Mouse (Mus musculus) MEL (cell line): Measurements from ENCODE around the gene Elobl. TPM values are rescaled to one million over a fixed set of nuclear protein-coding genes. Genes with fewer than 3 reads are reported as not detected.

ENCODE experiments used
- DNase-seq: peaks from one replicate; pipeline ENCODE4 v3.0.0; 2011; ENCODE audit warnings: low read depth, low spot score
- H3K27ac ChIP-seq: 2 replicates; pipeline ENCODE4 v1.5.1; 2012; ENCODE audit warnings: low read depth, mild to moderate bottlenecking, control low read depth, low read length, moderate library complexity; ENCODE audit not compliant: control insufficient read depth
- H3K27me3 ChIP-seq, 2 experiments: fragments of 150-350 bp in 1 of 2; sonication (generic) in 1 of 2; 2 replicates each; pipeline ENCODE4 v1.6.1; 2012; ENCODE audit warnings: low read length in 2 of 2, mild to moderate bottlenecking in 2 of 2, improper control_type of control experiment in 1 of 2, moderate library complexity in 1 of 2; ENCODE audit not compliant: insufficient read depth in 2 of 2, control insufficient read depth in 1 of 2
- H3K36me3 ChIP-seq, 2 experiments: 2 replicates each; pipeline ENCODE4 v1.6.1; 2012 to 2014; ENCODE audit warnings: low read length in 2 of 2, improper control_type of control experiment in 1 of 2, inconsistent platforms in 1 of 2, mild to moderate bottlenecking in 1 of 2; ENCODE audit not compliant: insufficient read depth in 2 of 2, control insufficient read depth in 1 of 2
- H3K4me1 ChIP-seq, 2 experiments: fragments of 150-350 bp in 1 of 2; sonication (generic) in 1 of 2; 2 replicates each; pipeline ENCODE4 v1.6.1; 2012; ENCODE audit warnings: low read length in 2 of 2, improper control_type of control experiment in 1 of 2, mild to moderate bottlenecking in 1 of 2; ENCODE audit not compliant: insufficient read depth in 2 of 2, control insufficient read depth in 1 of 2
- H3K4me3 ChIP-seq, 2 experiments: fragments of 150-350 bp in 1 of 2; sonication (generic) in 1 of 2; 2 replicates each; pipeline ENCODE4 v1.5.1; 2012; ENCODE audit warnings: low read depth in 2 of 2, low read length in 2 of 2, mild to moderate bottlenecking in 2 of 2, moderate library complexity in 2 of 2, control low read depth in 1 of 2, improper control_type of control experiment in 1 of 2; ENCODE audit not compliant: control insufficient read depth in 1 of 2, insufficient read depth in 1 of 2
- H3K79me2 ChIP-seq: 2 replicates; pipeline ENCODE4 v1.6.1; 2012; ENCODE audit warnings: mild to moderate bottlenecking, low read length, moderate library complexity; ENCODE audit not compliant: control insufficient read depth, poor library complexity, insufficient read depth
- H3K9ac ChIP-seq: 2 replicates; pipeline ENCODE4 v1.6.1; 2012; ENCODE audit warnings: low read depth, mild to moderate bottlenecking, control low read depth, low read length, moderate library complexity; ENCODE audit not compliant: control insufficient read depth, poor library complexity, severe bottlenecking
- H3K9me3 ChIP-seq: fragments of 150-350 bp; sonication (generic); replicated peaks from 2 replicates; pipeline ENCODE4 v1.6.1; 2012; ENCODE audit warnings: mild to moderate bottlenecking, low read length, improper control_type of control experiment, moderate library complexity; ENCODE audit not compliant: insufficient read depth
- CTCF ChIP-seq, 3 experiments: IDR thresholded peaks in 2 of 3; conservative IDR thresholded peaks in 1 of 3; 2 replicates each; pipeline ENCODE4 v1.5.1; 2011 to 2012; ENCODE audit warnings: low read length in 3 of 3, low read depth in 2 of 3, mild to moderate bottlenecking in 2 of 3, improper control_type of control experiment in 1 of 3, inconsistent platforms in 1 of 3, mixed read lengths in 1 of 3, moderate library complexity in 1 of 3; ENCODE audit not compliant: control insufficient read depth in 1 of 3, insufficient read depth in 1 of 3, poor library complexity in 1 of 3, severe bottlenecking in 1 of 3
- ETS1 ChIP-seq: IDR thresholded peaks from 2 replicates; pipeline ENCODE4 v1.6.1; 2012; ENCODE audit warnings: low read depth, mild to moderate bottlenecking, inconsistent platforms, low read length, improper control_type of control experiment, moderate library complexity
- GATA1 ChIP-seq: IDR thresholded peaks from 2 replicates; pipeline ENCODE4 v1.6.1; 2011; ENCODE audit warnings: low read depth, low read length, improper control_type of control experiment
- JUND ChIP-seq: IDR thresholded peaks from 2 replicates; pipeline ENCODE4 v1.6.1; 2011; ENCODE audit warnings: low read depth, mild to moderate bottlenecking, improper control_type of control experiment, low read length
- MYB ChIP-seq: IDR thresholded peaks from 2 replicates; pipeline ENCODE4 v1.6.1; 2011; ENCODE audit warnings: mild to moderate bottlenecking, low read depth, low read length, improper control_type of control experiment
- NRF1 ChIP-seq: IDR thresholded peaks from 2 replicates; pipeline ENCODE4 v1.6.1; 2014; ENCODE audit warnings: low read depth, mild to moderate bottlenecking, inconsistent platforms, low read length, improper control_type of control experiment, moderate library complexity; ENCODE audit not compliant: poor library complexity, insufficient read depth, severe bottlenecking
- POLR2A ChIP-seq, 2 experiments: IDR thresholded peaks; 2 replicates each; pipeline ENCODE4 v1.6.1; 2011 to 2012; ENCODE audit warnings: low read length in 2 of 2, mild to moderate bottlenecking in 2 of 2, control low read depth in 1 of 2, improper control_type of control experiment in 1 of 2, low read depth in 1 of 2, moderate library complexity in 1 of 2; ENCODE audit not compliant: control insufficient read depth in 1 of 2, insufficient read depth in 1 of 2, poor library complexity in 1 of 2
- SIN3A ChIP-seq: IDR thresholded peaks from 2 replicates; pipeline ENCODE4 v1.6.1; 2012; ENCODE audit warnings: low read length, improper control_type of control experiment, inconsistent platforms
- SMC3 ChIP-seq: IDR thresholded peaks from 2 replicates; pipeline ENCODE4 v1.6.1; 2011; ENCODE audit warnings: low read depth, low read length, improper control_type of control experiment
- TAL1 ChIP-seq: IDR thresholded peaks from 2 replicates; pipeline ENCODE4 v1.6.1; 2012; ENCODE audit warnings: mild to moderate bottlenecking, inconsistent platforms, low read length, moderate library complexity, mixed read lengths
- TCF12 ChIP-seq: IDR thresholded peaks from 2 replicates; pipeline ENCODE4 v1.6.1; 2014; ENCODE audit warnings: low read depth, mild to moderate bottlenecking, inconsistent platforms, low read length, improper control_type of control experiment, moderate library complexity
- USF1 ChIP-seq: IDR thresholded peaks from 2 replicates; pipeline ENCODE4 v1.6.1; 2014; ENCODE audit warnings: low read depth, mild to moderate bottlenecking, inconsistent platforms, low read length, improper control_type of control experiment, moderate library complexity
- ZC3H11A ChIP-seq: IDR thresholded peaks from 2 replicates; pipeline ENCODE4 v1.6.1; 2012; ENCODE audit warnings: low read depth, mild to moderate bottlenecking, inconsistent platforms, low read length, improper control_type of control experiment
- ZKSCAN1 ChIP-seq: IDR thresholded peaks from 2 replicates; pipeline ENCODE4 v1.6.1; 2012; ENCODE audit warnings: low read depth, mild to moderate bottlenecking, inconsistent platforms, low read length, improper control_type of control experiment, moderate library complexity
- ZMIZ1 ChIP-seq: IDR thresholded peaks from 2 replicates; pipeline ENCODE4 v1.6.1; 2012; ENCODE audit warnings: low read depth, mild to moderate bottlenecking, inconsistent platforms, low read length, improper control_type of control experiment, moderate library complexity
- polyA plus RNA-seq, 2 experiments: library from polyadenylated mRNA; stranded (reverse) in 1 of 2; unstranded in 1 of 2; fragments of >175 nt in 1 of 2; fragments of >200 nt in 1 of 2; gene quantifications; 2 replicates each; pipeline versions ENCODE4 v1.2.1 to v1.2.4; 2012; ENCODE audit warnings: low replicate concordance in 2 of 2, low read depth in 1 of 2; ENCODE audit not compliant: insufficient read length in 2 of 2, insufficient read depth in 1 of 2, missing spikeins in 1 of 2
- total RNA-seq: library from RNA; depleted of rRNA; stranded (reverse); fragments of 300-350 nt; gene quantifications from 2 replicates; pipeline ENCODE4 v1.2.3, GENCODE M21; 2012

The Elobl gene
- total and polyA plus RNA-seq, 3 experiments, result 0.58 to 0.72 TPM; not detected in 1

- no peak overlapping the region for H3K27ac ChIP-seq
These were observed 22.2 kb upstream of the Elobl start for GRCm38 (mm10) chr11:88988956-88989355.

GRCm38 (mm10) chr11:88986616-88987015, 19.9 kb upstream of the Elobl start:
- DNase-seq, result peak; percentile 40
- Histone ChIP-seq H3K79me2 (no peaks in the 10 kb centered on the region), H3K9ac (no peak overlapping the region), H3K4me1 (no peaks in the 10 kb centered on the region), H3K27me3 (no peaks in the 10 kb centered on the region), H3K9me3 (no peaks in the 10 kb centered on the region), H3K36me3 (peaks cover 0 to 5% of the 10 kb centered on the region in 2 experiments; a peak in 2 of 4 replicates), H3K27ac (no peak overlapping the region), H3K4me3 (no peak overlapping the region)
- no peak for TF ChIP-seq MYB
- peak; percentile 53 to 59 (median 57) for TF ChIP-seq CTCF (IDR thresholded peaks at IDR 0.05 in 2 of 3, conservative IDR thresholded peaks at IDR 0.05 in 1 of 3; ENCODE audit: control insufficient read depth in 1 of 3, insufficient read depth in 1 of 3, low read depth in 2 of 3, low read length in 3 of 3, poor library complexity in 1 of 3, severe bottlenecking in 1 of 3)

More at GRCm38 (mm10) chr11:88988956-88989355, 22.2 kb upstream of the Elobl start:
- Histone ChIP-seq H3K9me3 (no peaks in the 10 kb centered on the region), H3K36me3 (peaks cover 2 to 3% of the 10 kb centered on the region in 2 experiments; a peak in 3 of 4 replicates)
- TF ChIP-seq CTCF (IDR thresholded peaks at IDR 0.05 in 2 of 3, conservative IDR thresholded peaks at IDR 0.05 in 1 of 3; ENCODE audit: control insufficient read depth in 1 of 3, insufficient read depth in 1 of 3, low read depth in 2 of 3, low read length in 3 of 3, poor library complexity in 1 of 3, severe bottlenecking in 1 of 3) (0 out of 6 replicates have a peak, but pooled peaks of 1 of the 3 experiments have one; percentile 1), TCF12 (no peak), MYB (no peak), NRF1 (no peak), ZKSCAN1 (no peak), SMC3 (no peak)
- TF ChIP-seq, all 39 proteins: peak for 1
- no peaks in the 10 kb centered on the region for H3K27me3 ChIP-seq
- H3K79me2 ChIP-seq, result no peaks in the 10 kb centered on the region
- DNase-seq, result no peak
- no peak overlapping the region for H3K9ac ChIP-seq
- H3K4me1 ChIP-seq, result peaks cover 0 to 3% of the 10 kb centered on the region in 2 experiments; a peak in 2 of 4 replicates
- H3K4me3 ChIP-seq, result no peak overlapping the region

GRCm38 (mm10) chr11:88981337-88981736, 14.6 kb upstream of the Elobl start:
- H3K79me2 ChIP-seq, result peaks cover 8% of the 10 kb centered on the region
- no peaks in the 10 kb centered on the region for H3K9me3 ChIP-seq
- H3K36me3 ChIP-seq, result peaks cover 0 to 2% of the 10 kb centered on the region in 2 experiments; a peak in 3 of 4 replicates
- H3K9ac ChIP-seq, result no peak overlapping the region
- H3K27ac ChIP-seq, result no peak overlapping the region
- TF ChIP-seq CTCF (IDR thresholded peaks at IDR 0.05 in 2 of 3, conservative IDR thresholded peaks at IDR 0.05 in 1 of 3; ENCODE audit: control insufficient read depth in 1 of 3, insufficient read depth in 1 of 3, low read depth in 2 of 3, low read length in 3 of 3, poor library complexity in 1 of 3, severe bottlenecking in 1 of 3), result no peak
- TF ChIP-seq POLR2A (IDR thresholded peaks at IDR 0.05; ENCODE audit: control insufficient read depth in 1 of 2, insufficient read depth in 1 of 2, low read depth in 1 of 2, low read length in 2 of 2, poor library complexity in 1 of 2), result no peak
- no peak for TF ChIP-seq NRF1
- no peak for TF ChIP-seq ZC3H11A
- no peak for TF ChIP-seq SIN3A
- TF ChIP-seq TAL1, result no peak
- no peak for TF ChIP-seq JUND
- no peak for TF ChIP-seq ZMIZ1
- no peak for TF ChIP-seq SMC3
- TF ChIP-seq USF1, result no peak
- TF ChIP-seq GATA1, result no peak
- no peak for TF ChIP-seq ETS1
- no peak overlapping the region for H3K4me3 ChIP-seq
- peaks cover 0 to 2% of the 10 kb centered on the region in 2 experiments; a peak in 1 of 4 replicates for H3K4me1 ChIP-seq
- no peak for DNase-seq
- H3K27me3 ChIP-seq, result no peaks in the 10 kb centered on the region
